Mouse (Mus musculus) liver, embryonic 11.5 days (tissue): ENCODE data around the gene Slk. TPM values are rescaled to one million over a fixed set of nuclear protein-coding genes. Genes with fewer than 3 reads are reported as not detected.
A peak's percentile ranks its signal among the peaks of the same experiment; 100 is the strongest.

Experiments used
- ATAC-seq: fragments of 200-750 bp; cut with Nextera tagmentation; replicated peaks from 2 replicates; pipeline ENCODE4 v1.8.0; 2017; ENCODE audit warnings: moderate number of reproducible peaks, mild to moderate bottlenecking, moderate TSS enrichment, moderate library complexity; ENCODE audit not compliant: low FRiP score
- DNase-seq: peaks from one replicate; pipeline ENCODE4 v3.0.0-alpha.2; 2017; ENCODE audit warnings: low spot score
- H3K27ac ChIP-seq: fragments of 300-500 bp; sonication (generic); 2 replicates; pipeline ENCODE4 v1.5.1; 2014; ENCODE audit warnings: mild to moderate bottlenecking, low read depth, low read length, control low read depth
- H3K27me3 ChIP-seq: fragments of 300-500 bp; sonication (generic); replicated peaks from 2 replicates; pipeline ENCODE4 v1.6.1; 2014; ENCODE audit warnings: low read length, mixed read lengths; ENCODE audit not compliant: control insufficient read depth, insufficient read depth
- H3K36me3 ChIP-seq: fragments of 300-500 bp; sonication (generic); 2 replicates; pipeline ENCODE4 v1.6.1; 2014; ENCODE audit warnings: mild to moderate bottlenecking, low read length, moderate library complexity, mixed read lengths; ENCODE audit not compliant: control insufficient read depth, insufficient read depth
- H3K4me1 ChIP-seq: fragments of 300-500 bp; sonication (generic); replicated peaks from 2 replicates; pipeline ENCODE4 v1.6.1; 2014; ENCODE audit warnings: low read length, mixed read lengths; ENCODE audit not compliant: control insufficient read depth, insufficient read depth
- H3K4me2 ChIP-seq: fragments of 300-500 bp; sonication (generic); 2 replicates; pipeline ENCODE4 v1.6.1; 2014; ENCODE audit warnings: mild to moderate bottlenecking, control low read depth, moderate library complexity
- H3K4me3 ChIP-seq: fragments of 300-500 bp; sonication (generic); 2 replicates; pipeline ENCODE4 v1.5.1; 2014; ENCODE audit warnings: low read depth, low read length, control low read depth
- H3K9ac ChIP-seq: fragments of 300-500 bp; sonication (generic); 2 replicates; pipeline ENCODE4 v1.6.1; 2014; ENCODE audit warnings: low read depth, low read length, control low read depth
- H3K9me3 ChIP-seq: fragments of 300-500 bp; sonication (generic); 2 replicates; pipeline ENCODE4 v1.6.1; 2016; ENCODE audit warnings: low read length, inconsistent platforms, mixed read lengths; ENCODE audit not compliant: control insufficient read depth
- WGBS: fragments of 180-500 bp; shearing (Covaris S2); extraction: QIAGEN DNeasy Blood & Tissue Kit; methylation state at CpG from one replicate; pipeline ENCODE4 v1.1.7; 2014; 5-methylcytosine and 5-hydroxymethylcytosine counted together
- polyA plus RNA-seq: library from polyadenylated mRNA; unstranded; fragments of >200 nt; fragmentation: Nextera tagmentation; extraction: Ambion mirVana; gene quantifications from 2 replicates; pipeline ENCODE4 v1.2.1, GENCODE M21; 2014

Slk gene
- polyA plus RNA-seq, 1 experiment from 2014 or later: 15.5 TPM

DNA sequence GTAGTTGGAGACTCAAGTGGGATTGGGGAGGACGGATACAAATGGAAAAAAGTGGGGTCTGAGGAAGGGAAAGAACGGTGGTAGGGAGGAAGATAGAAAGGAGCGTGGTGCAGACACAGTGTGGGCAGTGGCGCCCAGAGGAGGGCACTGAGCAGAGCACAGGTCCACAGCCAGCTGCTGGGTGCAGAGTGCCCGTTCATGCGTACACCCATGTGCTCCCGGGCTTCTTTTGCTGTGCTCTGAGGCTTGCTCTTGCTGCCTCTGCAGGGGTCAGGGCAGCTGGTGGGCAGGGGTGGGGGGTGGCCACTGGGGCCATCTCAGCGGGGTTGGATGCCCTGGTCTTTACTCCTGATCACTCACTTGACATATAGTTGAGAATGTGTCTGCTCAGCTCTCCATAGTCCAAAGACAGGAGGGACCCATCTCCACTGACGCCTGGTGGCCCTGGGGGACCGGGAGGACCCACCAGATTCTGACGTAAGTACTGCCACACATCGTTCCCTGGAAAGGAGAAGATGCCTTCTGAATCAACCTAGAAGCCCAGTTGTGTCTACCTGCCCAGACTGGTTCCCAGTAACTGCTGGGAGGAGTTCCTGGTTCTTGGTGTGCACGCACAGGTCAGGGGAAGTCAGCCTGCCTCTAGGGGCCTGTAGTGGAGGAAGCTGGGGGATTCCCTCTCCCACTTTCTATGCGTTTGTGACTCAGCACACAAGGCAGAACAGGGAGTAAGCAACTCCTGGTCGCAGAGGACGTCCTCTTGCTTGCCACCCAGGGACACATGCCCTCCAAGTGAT, 71.1 kb downstream of the Slk start:
- no peaks in the 10 kb centered on the region for H3K9me3 ChIP-seq
- H3K27ac ChIP-seq: no peak overlapping the region
- H3K4me3 ChIP-seq: no peak overlapping the region
- H3K36me3 ChIP-seq: no peaks in the 10 kb centered on the region
- 78% methylated on average over 16 of the region's 16 CpGs for WGBS
- ATAC-seq: no peak
- no peak overlapping the region for H3K9ac ChIP-seq
- DNase-seq: peak; percentile 25
- no peaks in the 10 kb centered on the region for H3K27me3 ChIP-seq
- H3K4me1 ChIP-seq: no peaks in the 10 kb centered on the region
- no peak overlapping the region for H3K4me2 ChIP-seq

DNA sequence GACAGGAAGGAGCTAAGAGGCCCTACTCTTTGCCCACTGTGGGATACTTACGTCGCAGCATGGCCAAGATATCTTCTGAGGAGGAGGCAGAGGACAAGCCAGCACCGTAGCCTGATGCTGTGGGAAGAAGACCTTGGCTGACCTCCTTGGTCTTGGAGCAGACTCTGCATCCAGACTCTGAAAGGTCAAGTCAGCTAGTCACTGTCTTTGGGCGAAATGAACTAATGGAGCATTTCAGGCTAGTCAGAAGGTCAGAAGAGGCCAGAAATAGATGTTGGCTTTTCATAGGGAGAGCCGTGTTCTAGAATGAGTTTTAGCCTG, 71.6 kb downstream of the Slk start:
- Histone ChIP-seq H3K9ac (no peak overlapping the region), H3K27ac (no peak overlapping the region), H3K4me3 (no peak overlapping the region), H3K9me3 (no peaks in the 10 kb centered on the region), H3K4me2 (no peak overlapping the region), H3K27me3 (no peaks in the 10 kb centered on the region), H3K4me1 (no peaks in the 10 kb centered on the region), H3K36me3 (no peaks in the 10 kb centered on the region)
- ATAC-seq (no peak), DNase-seq (no peak)
- WGBS: 79% methylated on average over 5 of the region's 5 CpGs

DNA sequence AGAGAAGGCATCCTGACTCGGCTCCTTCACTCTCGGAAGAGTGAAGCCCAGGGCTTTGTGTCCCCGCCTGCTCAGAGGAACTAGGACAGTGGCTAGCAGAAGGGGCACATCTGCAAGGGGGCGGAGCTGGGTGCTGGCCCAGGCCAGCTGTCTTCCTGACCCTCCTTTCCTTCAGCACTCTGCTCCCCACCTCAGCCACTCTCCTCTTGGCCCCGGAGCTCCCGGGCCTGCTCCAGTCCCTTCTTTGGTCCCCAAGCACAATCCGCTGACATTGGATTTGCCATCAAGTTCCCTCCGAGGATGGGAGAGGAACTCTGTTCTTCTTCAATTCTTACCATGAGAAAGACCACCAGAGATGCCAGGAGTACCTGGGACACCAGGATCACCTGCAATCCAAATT, 72.8 kb downstream of the Slk start:
- ATAC-seq (no peak), DNase-seq (no peak)
- Histone ChIP-seq H3K4me3 (no peak overlapping the region), H3K4me2 (no peak overlapping the region), H3K4me1 (no peaks in the 10 kb centered on the region), H3K9ac (no peak overlapping the region), H3K27me3 (no peaks in the 10 kb centered on the region), H3K36me3 (no peaks in the 10 kb centered on the region), H3K27ac (no peak overlapping the region), H3K9me3 (no peaks in the 10 kb centered on the region)
- WGBS: 72% methylated on average over 8 of the region's 8 CpGs

GRCm38 (mm10) chr19:47653173-47653572, 73.7 kb downstream of the Slk start:
- Histone ChIP-seq H3K36me3 (no peaks in the 10 kb centered on the region), H3K4me1 (no peaks in the 10 kb centered on the region), H3K9ac (no peak overlapping the region), H3K9me3 (no peaks in the 10 kb centered on the region), H3K4me3 (no peak overlapping the region), H3K27ac (no peak overlapping the region), H3K27me3 (no peaks in the 10 kb centered on the region; the same call in 1 of the 2 replicates), H3K4me2 (no peak overlapping the region)
- DNase-seq: no peak
- ATAC-seq: no peak
- 81% methylated on average over 8 of the region's 8 CpGs for WGBS

GRCm38 (mm10) chr19:47654896-47655295, 75.4 kb downstream of the Slk start:
- Histone ChIP-seq H3K27me3 (no peaks in the 10 kb centered on the region; the same call in 1 of the 2 replicates), H3K36me3 (no peaks in the 10 kb centered on the region), H3K27ac (no peak overlapping the region), H3K4me1 (no peaks in the 10 kb centered on the region), H3K4me2 (no peak overlapping the region), H3K9me3 (no peaks in the 10 kb centered on the region), H3K9ac (no peak overlapping the region), H3K4me3 (no peak overlapping the region)
- WGBS: 67% methylated on average over 11 of the region's 11 CpGs
- ATAC-seq (no peak), DNase-seq (no peak)

GRCm38 (mm10) chr19:47658914-47659535, 79.5 kb downstream of the Slk start:
- Histone ChIP-seq H3K4me1 (no peaks in the 10 kb centered on the region; the same call in 1 of the 2 replicates), H3K27me3 (no peaks in the 10 kb centered on the region; the same call in 1 of the 2 replicates), H3K36me3 (no peaks in the 10 kb centered on the region), H3K9me3 (no peaks in the 10 kb centered on the region), H3K9ac (0 out of 2 replicates have a peak overlapping the region, but pooled peaks have one; percentile 46), H3K4me2 (no peak overlapping the region), H3K27ac (no peak overlapping the region), H3K4me3 (no peak overlapping the region)
- DNase-seq (no peak), ATAC-seq (no peak; the same call in 1 of the 2 replicates)
- WGBS: 17% methylated on average over 5 of the region's 5 CpGs

DNA sequence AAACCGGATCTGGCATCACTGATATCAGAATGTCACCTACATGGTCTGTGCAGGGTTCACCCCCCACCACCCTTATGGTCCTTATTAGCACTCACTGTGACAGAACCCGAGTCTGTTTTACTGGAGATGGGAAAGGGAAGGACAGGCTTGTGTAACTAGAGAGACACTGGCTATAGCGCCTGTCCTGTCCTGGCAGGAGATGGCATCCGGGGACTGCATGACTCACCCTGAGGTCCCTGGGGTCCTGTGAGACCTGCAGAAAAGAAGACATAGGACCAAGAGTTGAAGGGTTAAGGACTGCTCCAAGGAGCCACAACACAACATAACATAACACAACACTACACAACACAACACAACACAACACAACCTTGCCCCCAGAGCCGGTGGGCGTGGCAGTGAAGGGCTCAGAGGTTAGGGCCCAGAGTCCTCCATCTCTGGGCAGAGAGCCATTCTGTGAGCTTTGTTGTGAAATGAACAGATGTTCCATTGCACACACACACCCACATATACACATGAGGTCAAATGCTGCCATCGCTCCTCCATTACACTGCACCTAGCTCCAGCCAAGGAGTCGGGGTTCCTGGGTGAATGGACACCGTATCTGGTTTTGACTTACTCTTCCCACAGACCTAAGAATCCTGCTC, 80.4 kb downstream of the Slk start:
- no peaks in the 10 kb centered on the region for H3K9me3 ChIP-seq
- no peaks in the 10 kb centered on the region for H3K36me3 ChIP-seq
- no peak for ATAC-seq
- no peak overlapping the region for H3K4me2 ChIP-seq
- 0 out of 2 replicates have a peak overlapping the region, but pooled peaks have one; percentile 43 for H3K27ac ChIP-seq
- no peaks in the 10 kb centered on the region; the same call in 1 of the 2 replicates for H3K4me1 ChIP-seq
- peaks cover 4% of the 10 kb centered on the region; the same call in 1 of the 2 replicates for H3K27me3 ChIP-seq
- H3K9ac ChIP-seq: no peak overlapping the region
- DNase-seq: no peak
- H3K4me3 ChIP-seq: no peak overlapping the region
- WGBS: 87% methylated on average over 9 of the region's 9 CpGs

GRCm38 (mm10) chr19:47667601-47668000, 88.1 kb downstream of the Slk start:
- Histone ChIP-seq H3K4me2 (no peak overlapping the region), H3K4me3 (no peak overlapping the region), H3K27ac (no peak overlapping the region), H3K36me3 (no peaks in the 10 kb centered on the region), H3K27me3 (peaks cover 4% of the 10 kb centered on the region; the same call in 1 of the 2 replicates), H3K9me3 (no peaks in the 10 kb centered on the region), H3K9ac (no peak overlapping the region), H3K4me1 (no peaks in the 10 kb centered on the region)
- DNase-seq: no peak
- no peak for ATAC-seq
- WGBS: 57% methylated on average over 8 of the region's 8 CpGs
